Comparison of ENCODE assay signal across 8 mouse cellular contexts in genomic region chr10:81389801-81390677, GRCm38 (mm10). TPM values are rescaled to one million over a fixed set of nuclear protein-coding genes. Genes with fewer than 3 reads are reported as not detected.
DNase-seq lines count a peak whose midpoint lies in the region; ATAC-seq and TF ChIP-seq lines count a peak whose summit lies in the region.

No protein-coding gene starts in this region.

- no peaks in the 10 kb centered on the region for H3K9me3 ChIP-seq in liver, embryonic 12.5 days (replicated peaks)

- no peaks in the 10 kb centered on the region for H3K27me3 ChIP-seq in Patski
- H3K27me3 ChIP-seq in liver, embryonic 12.5 days (replicated peaks), result no peaks in the 10 kb centered on the region; the same call in 1 of the 2 replicates

- TF ChIP-seq POLR2A in cortical plate, adult 2 months (IDR thresholded peaks at IDR 0.05; ENCODE audit: extremely low read depth, insufficient read depth, low read length), result no peak

- 56% methylated on average over 23 of the region's 23 CpGs for WGBS in liver, embryonic 12.5 days (ENCODE audit: insufficient replicate concordance)

- POLR2A ChIA-PET in Patski (lab: Charles Lee), result interaction anchor here (1.0 kb wide), 1 partner anchor 61 kb away, joined by 3 read pairs; no protein-coding TSS in a partner anchor

- no peak overlapping the region for H3K9ac ChIP-seq in liver, embryonic 12.5 days

- in situ Hi-C loops in Patski (cut with MboI; ENCODE audit: low pct_unique_long_range_greater_than_20kb), result loop anchor here (5.0 kb wide), 1 partner anchor 52 kb away; no protein-coding TSS in a partner anchor

- H3K4me3 ChIP-seq in cortical plate, adult 2 months (ENCODE audit: insufficient read depth, low read length), result no peak overlapping the region
- no peak overlapping the region for H3K4me3 ChIP-seq in liver, embryonic 12.5 days

- peaks cover 48% of the 10 kb centered on the region for H3K36me3 ChIP-seq in liver, embryonic 12.5 days

- peak; percentile 70 for DNase-seq in 416B (ENCODE audit: low read depth)
- no peak for DNase-seq in Patski (ENCODE audit: low read depth, low spot score)
- peak; percentile 69 to 88 for DNase-seq in heart, adult 18-20 months
- peak; percentile 51 for DNase-seq in kidney, adult 11 months
- DNase-seq in naive thymus-derived CD4-positive, alpha-beta T cell, adult 2 months (ENCODE audit: low read depth), result peak; percentile 79
- peak; percentile 86 for DNase-seq in testis, postnatal 10 days (ENCODE audit: low spot score)

- ATAC-seq in Patski, result peak; percentile 56
- ATAC-seq in liver, embryonic 12.5 days, result peak; percentile 55

- no peak overlapping the region for H3K4me2 ChIP-seq in liver, embryonic 12.5 days

- no peak for TF ChIP-seq CTCF in Patski (IDR thresholded peaks at IDR 0.05)
- peak; percentile 88 for TF ChIP-seq CTCF in cortical plate, adult 2 months (IDR thresholded peaks at IDR 0.05; ENCODE audit: extremely low read depth, insufficient read depth, low read length)

- no peak overlapping the region for H3K27ac ChIP-seq in cortical plate, adult 2 months (ENCODE audit: insufficient read depth, low read length)
- peak overlapping the region; percentile 52 for H3K27ac ChIP-seq in liver, embryonic 12.5 days

- peaks cover 8% of the 10 kb centered on the region for H3K4me1 ChIP-seq in cortical plate, adult 2 months (ENCODE audit: control insufficient read depth, insufficient read depth, low read length)
- peaks cover 56% of the 10 kb centered on the region for H3K4me1 ChIP-seq in liver, embryonic 12.5 days

- CTCF ChIA-PET in Patski (lab: Charles Lee), result interaction anchor here (0.6 to 1.9 kb wide), 12 partner anchors 9 to 244 kb away, joined by 3 to 18 read pairs (median 4); partner anchors contain the start of genes Fzr1 and Pip5k1c

RNA-seq across cellular contexts. Expression of gene Gm48552, which starts 1.2 kb away (rescaled TPM):
- 0.76 TPM for polyA plus RNA-seq in Patski (2021)
- polyA plus RNA-seq in cortical plate, adult 2 months (2012; rRNA removed), result 6.8 and 7.8 TPM in 2 replicates
- under 1 TPM in 1 of 2 experiments, not detected in 1; 0.51 TPM for total RNA-seq in heart, adult 18-20 months (2021)
- polyA plus RNA-seq in liver, embryonic 12.5 days (2016; fragmentation: Nextera tagmentation; extraction: Ambion mirVana), result 0.71 and 0.98 TPM in 2 replicates

RNA-seq across cellular contexts. Expression of gene Smim24, which starts 2.8 kb away (rescaled TPM):
- polyA plus RNA-seq in Patski (2021), result 0.18 TPM
- 2.5 and 3.0 TPM in 2 replicates for polyA plus RNA-seq in cortical plate, adult 2 months (2012; rRNA removed)
- total RNA-seq in heart, adult 18-20 months (2021), result 1 to 10 TPM; 1.9 to 2.2 TPM
- 1.8 TPM in 2 replicates for polyA plus RNA-seq in liver, embryonic 12.5 days (2016; fragmentation: Nextera tagmentation; extraction: Ambion mirVana)

RNA-seq across cellular contexts. Expression of gene Gm48551, which starts 5.8 kb away (rescaled TPM):
- 2.4 TPM for polyA plus RNA-seq in Patski (2021)
- polyA plus RNA-seq in cortical plate, adult 2 months (2012; rRNA removed), result 5.8 and 5.9 TPM in 2 replicates
- 1 to 10 TPM in 1 of 2 experiments, under 1 TPM in 1; 0.65 to 2.3 TPM for total RNA-seq in heart, adult 18-20 months (2021)
- 0.68 and 1.2 TPM in 2 replicates for polyA plus RNA-seq in liver, embryonic 12.5 days (2016; fragmentation: Nextera tagmentation; extraction: Ambion mirVana)

RNA-seq across cellular contexts. Expression of gene Dohh, which starts 5.8 kb away (rescaled TPM):
- 83.4 TPM for polyA plus RNA-seq in Patski (2021)
- polyA plus RNA-seq in cortical plate, adult 2 months (2012; rRNA removed), result 106 and 108 TPM in 2 replicates
- total RNA-seq in heart, adult 18-20 months (2021), result 10 to 100 TPM; 49.9 to 59.6 TPM
- polyA plus RNA-seq in liver, embryonic 12.5 days (2016; fragmentation: Nextera tagmentation; extraction: Ambion mirVana), result 70.0 and 74.5 TPM in 2 replicates

RNA-seq across cellular contexts. Expression of gene Fzr1, which starts 11.7 kb away (rescaled TPM):
- 62.1 TPM for polyA plus RNA-seq in Patski (2021)
- 75.5 and 76.0 TPM in 2 replicates for polyA plus RNA-seq in cortical plate, adult 2 months (2012; rRNA removed)
- 10 to 100 TPM; 27.6 to 35.6 TPM for total RNA-seq in heart, adult 18-20 months (2021)
- polyA plus RNA-seq in liver, embryonic 12.5 days (2016; fragmentation: Nextera tagmentation; extraction: Ambion mirVana), result 93.8 and 100 TPM in 2 replicates
